Mouse (Mus musculus): ENCODE measurements around the gene Adamtsl1. TPM values are rescaled to one million over a fixed set of nuclear protein-coding genes. Genes with fewer than 3 reads are reported as not detected.

Gene Adamtsl1
- polyA plus RNA-seq, 1 experiment = 0.55 TPM

DNA sequence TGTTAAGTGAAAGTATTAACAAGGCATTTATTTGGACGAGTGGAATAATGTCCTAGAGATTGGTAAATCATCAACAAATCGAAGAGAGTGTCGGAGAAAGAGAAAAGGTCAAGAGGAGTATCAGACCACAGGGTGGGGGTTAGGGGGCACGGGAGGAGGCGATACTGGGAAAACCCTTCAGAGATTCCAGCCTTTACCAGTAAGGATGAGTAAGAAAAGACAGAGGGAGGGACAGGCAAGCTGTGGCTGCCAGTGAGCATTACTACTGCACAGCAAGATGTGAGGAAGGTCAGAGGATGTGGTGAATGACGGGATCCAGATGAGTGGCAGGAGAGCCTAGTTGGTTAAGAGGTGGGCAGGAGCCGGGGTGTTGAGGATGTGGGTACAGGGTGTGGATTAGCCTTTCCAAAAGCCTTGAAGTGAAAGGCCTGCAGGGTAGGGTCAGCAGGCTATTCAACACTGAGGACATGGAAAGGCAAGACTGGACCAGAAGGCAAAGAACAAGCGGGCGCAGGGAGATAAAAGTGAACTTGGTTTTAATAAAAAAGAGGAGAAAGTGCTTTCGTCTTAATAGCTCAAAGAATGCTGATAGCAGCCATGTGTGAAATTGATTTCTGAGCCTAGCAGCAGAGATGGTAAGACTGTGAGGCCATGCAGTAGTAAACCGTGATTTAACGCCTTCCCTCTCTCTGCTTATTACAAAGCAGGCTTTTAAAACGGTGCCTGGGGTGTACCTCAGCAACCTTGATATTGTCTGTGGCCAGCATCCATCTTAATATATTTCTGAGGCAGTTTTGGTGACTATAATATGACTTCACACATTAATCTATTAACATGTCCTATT lies 555.1 kb downstream of the Adamtsl1 start:
- no peaks in the 10 kb centered on the region for H3K4me1 ChIP-seq (ENCODE audit: control insufficient read depth, insufficient read depth, insufficient read length)
- no peaks in the 10 kb centered on the region for H3K27me3 ChIP-seq (ENCODE audit: control insufficient read depth, insufficient read depth, low read length)
- WGBS = 80% methylated on average over 13 of the region's 13 CpGs
- TF ChIP-seq CTCF (IDR thresholded peaks at IDR 0.05; ENCODE audit: extremely low read depth, insufficient read depth, insufficient read length, insufficient replicate concordance) (no peak), POLR2A (IDR thresholded peaks at IDR 0.05; ENCODE audit: low read depth, low read length) (no peak)
- no peak overlapping the region for H3K27ac ChIP-seq (ENCODE audit: insufficient read depth, low read length)
- H3K36me3 ChIP-seq (ENCODE audit: control insufficient read depth, insufficient read depth, low read length) = no peaks in the 10 kb centered on the region
- DNase-seq (ENCODE audit: low read depth in 1 of 2, low spot score in 2 of 2) = no peak
- no peak overlapping the region for H3K4me3 ChIP-seq (ENCODE audit: extremely low read depth, insufficient read depth, insufficient read length)

GRCm38 (mm10) chr4:86074871-86075270 lies 560.9 kb downstream of the Adamtsl1 start:
- H3K4me1 ChIP-seq (ENCODE audit: control insufficient read depth, insufficient read depth, insufficient read length) = no peaks in the 10 kb centered on the region
- no peak for DNase-seq (ENCODE audit: low read depth in 1 of 2, low spot score in 2 of 2)
- no peaks in the 10 kb centered on the region for H3K27me3 ChIP-seq (ENCODE audit: control insufficient read depth, insufficient read depth, low read length)
- no peak overlapping the region for H3K27ac ChIP-seq (ENCODE audit: insufficient read depth, low read length)
- 69% methylated on average over 1 of the region's 1 CpGs for WGBS
- no peak for TF ChIP-seq CTCF (IDR thresholded peaks at IDR 0.05; ENCODE audit: extremely low read depth, insufficient read depth, insufficient read length, insufficient replicate concordance)
- no peak for TF ChIP-seq POLR2A (IDR thresholded peaks at IDR 0.05; ENCODE audit: low read depth, low read length)
- no peak overlapping the region for H3K4me3 ChIP-seq (ENCODE audit: extremely low read depth, insufficient read depth, insufficient read length)
- no peaks in the 10 kb centered on the region for H3K36me3 ChIP-seq (ENCODE audit: control insufficient read depth, insufficient read depth, low read length)

DNA sequence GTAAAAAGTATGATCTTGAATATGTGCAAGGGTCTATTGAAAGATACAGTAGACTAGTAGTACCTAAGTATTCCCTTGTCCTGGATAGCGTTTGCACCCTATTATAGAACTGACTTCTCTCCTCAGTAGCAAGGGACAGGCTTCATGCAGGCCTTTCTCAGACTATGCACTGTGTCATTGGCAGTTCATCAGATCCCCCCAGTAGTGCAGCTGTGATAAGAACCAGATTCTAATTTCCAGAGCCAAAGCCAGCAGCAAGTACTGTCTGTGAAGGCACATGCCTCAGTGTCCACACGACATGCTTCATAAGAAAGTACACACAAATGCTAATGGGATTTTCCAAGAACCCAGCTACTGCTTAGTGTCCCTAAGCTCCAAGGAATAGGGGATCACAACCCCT lies 563.4 kb downstream of the Adamtsl1 start:
- Histone ChIP-seq H3K27ac (ENCODE audit: insufficient read depth, low read length) (no peak overlapping the region), H3K27me3 (ENCODE audit: control insufficient read depth, insufficient read depth, low read length) (no peaks in the 10 kb centered on the region), H3K36me3 (ENCODE audit: control insufficient read depth, insufficient read depth, low read length) (no peaks in the 10 kb centered on the region), H3K4me3 (ENCODE audit: extremely low read depth, insufficient read depth, insufficient read length) (no peak overlapping the region), H3K4me1 (ENCODE audit: control insufficient read depth, insufficient read depth, insufficient read length) (no peaks in the 10 kb centered on the region)
- WGBS = 90% methylated on average over 2 of the region's 2 CpGs
- TF ChIP-seq POLR2A (IDR thresholded peaks at IDR 0.05; ENCODE audit: low read depth, low read length) (no peak), CTCF (IDR thresholded peaks at IDR 0.05; ENCODE audit: extremely low read depth, insufficient read depth, insufficient read length, insufficient replicate concordance) (no peak)
- no peak for DNase-seq (ENCODE audit: low read depth in 1 of 2, low spot score in 2 of 2)

- DNase-seq (ENCODE audit: low read depth in 1 of 2, low spot score in 2 of 2) = no peak
- 78% methylated on average over 3 of the region's 3 CpGs for WGBS
- no peaks in the 10 kb centered on the region for H3K27me3 ChIP-seq (ENCODE audit: control insufficient read depth, insufficient read depth, low read length)
- H3K27ac ChIP-seq (ENCODE audit: insufficient read depth, low read length) = no peak overlapping the region
- no peaks in the 10 kb centered on the region for H3K4me1 ChIP-seq (ENCODE audit: control insufficient read depth, insufficient read depth, insufficient read length)
- H3K36me3 ChIP-seq (ENCODE audit: control insufficient read depth, insufficient read depth, low read length) = no peaks in the 10 kb centered on the region
- TF ChIP-seq CTCF (IDR thresholded peaks at IDR 0.05; ENCODE audit: extremely low read depth, insufficient read depth, insufficient read length, insufficient replicate concordance) = no peak
- no peak for TF ChIP-seq POLR2A (IDR thresholded peaks at IDR 0.05; ENCODE audit: low read depth, low read length)
- H3K4me3 ChIP-seq (ENCODE audit: extremely low read depth, insufficient read depth, insufficient read length) = no peak overlapping the region
Observed at GRCm38 (mm10) chr4:86077854-86078253, 563.9 kb downstream of the Adamtsl1 start.

GRCm38 (mm10) chr4:86087508-86087907 lies 573.5 kb downstream of the Adamtsl1 start:
- no peaks in the 10 kb centered on the region for H3K4me1 ChIP-seq (ENCODE audit: control insufficient read depth, insufficient read depth, insufficient read length)
- DNase-seq (ENCODE audit: low read depth in 1 of 2, low spot score in 2 of 2) = no peak
- H3K27me3 ChIP-seq (ENCODE audit: control insufficient read depth, insufficient read depth, low read length) = no peaks in the 10 kb centered on the region
- no peaks in the 10 kb centered on the region for H3K36me3 ChIP-seq (ENCODE audit: control insufficient read depth, insufficient read depth, low read length)
- TF ChIP-seq CTCF (IDR thresholded peaks at IDR 0.05; ENCODE audit: extremely low read depth, insufficient read depth, insufficient read length, insufficient replicate concordance) (no peak), POLR2A (IDR thresholded peaks at IDR 0.05; ENCODE audit: low read depth, low read length) (no peak)
- no peak overlapping the region for H3K27ac ChIP-seq (ENCODE audit: insufficient read depth, low read length)
- 87% methylated on average over 5 of the region's 5 CpGs for WGBS
- no peak overlapping the region for H3K4me3 ChIP-seq (ENCODE audit: extremely low read depth, insufficient read depth, insufficient read length)

DNA sequence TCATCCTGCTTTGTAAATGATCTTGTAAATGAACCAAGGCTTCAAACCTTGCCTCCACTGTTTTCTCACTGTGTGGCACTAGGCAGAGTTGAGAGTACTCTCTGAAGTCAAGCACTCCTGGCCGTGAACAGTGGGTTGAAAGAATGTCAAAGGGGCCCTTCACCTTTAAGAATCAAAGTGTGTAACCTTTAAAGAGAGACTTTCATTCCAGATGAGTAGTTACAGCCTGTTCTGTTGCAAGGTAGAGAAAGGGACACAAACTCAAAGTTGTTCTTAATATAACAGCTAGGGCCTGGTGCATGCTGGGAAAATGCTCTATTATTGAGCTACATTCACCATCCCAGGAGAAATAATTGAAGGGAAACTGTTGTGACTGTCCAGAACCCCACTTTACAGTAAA lies 589.2 kb downstream of the Adamtsl1 start:
- H3K27me3 ChIP-seq (ENCODE audit: control insufficient read depth, insufficient read depth, low read length) = no peaks in the 10 kb centered on the region
- no peak overlapping the region for H3K4me3 ChIP-seq (ENCODE audit: extremely low read depth, insufficient read depth, insufficient read length)
- no peak for TF ChIP-seq POLR2A (IDR thresholded peaks at IDR 0.05; ENCODE audit: low read depth, low read length)
- no peak for TF ChIP-seq CTCF (IDR thresholded peaks at IDR 0.05; ENCODE audit: extremely low read depth, insufficient read depth, insufficient read length, insufficient replicate concordance)
- WGBS = 85% methylated on average over 1 of the region's 1 CpGs
- H3K27ac ChIP-seq (ENCODE audit: insufficient read depth, low read length) = no peak overlapping the region
- no peak for DNase-seq (ENCODE audit: low read depth in 1 of 2, low spot score in 2 of 2)
- H3K36me3 ChIP-seq (ENCODE audit: control insufficient read depth, insufficient read depth, low read length) = no peaks in the 10 kb centered on the region
- H3K4me1 ChIP-seq (ENCODE audit: control insufficient read depth, insufficient read depth, insufficient read length) = no peaks in the 10 kb centered on the region

- WGBS = 89% methylated on average over 4 of the region's 4 CpGs
- TF ChIP-seq CTCF (IDR thresholded peaks at IDR 0.05; ENCODE audit: extremely low read depth, insufficient read depth, insufficient read length, insufficient replicate concordance) = no peak
- TF ChIP-seq POLR2A (IDR thresholded peaks at IDR 0.05; ENCODE audit: low read depth, low read length) = no peak
Observed at GRCm38 (mm10) chr4:86108325-86108724, 594.4 kb downstream of the Adamtsl1 start.

More at GRCm38 (mm10) chr4:86108325-86108724, 594.4 kb downstream of the Adamtsl1 start:
- H3K4me3 ChIP-seq (ENCODE audit: extremely low read depth, insufficient read depth, insufficient read length) = no peak overlapping the region
- no peak overlapping the region for H3K27ac ChIP-seq (ENCODE audit: insufficient read depth, low read length)
- no peaks in the 10 kb centered on the region for H3K36me3 ChIP-seq (ENCODE audit: control insufficient read depth, insufficient read depth, low read length)
- no peaks in the 10 kb centered on the region for H3K4me1 ChIP-seq (ENCODE audit: control insufficient read depth, insufficient read depth, insufficient read length)
- no peak for DNase-seq (ENCODE audit: low read depth in 1 of 2, low spot score in 2 of 2)
- no peaks in the 10 kb centered on the region for H3K27me3 ChIP-seq (ENCODE audit: control insufficient read depth, insufficient read depth, low read length)

All from spleen, adult 2 months (tissue).